Mouse (Mus musculus) ovary, postnatal 10 days (tissue): Measurements from ENCODE around the gene Cgn.

ENCODE experiments used
- DNase-seq: peaks from one replicate; pipeline ENCODE4 v3.0.0; 2022; ENCODE audit warnings: low spot score

Gene Cgn

GRCm38 (mm10) chr3:94786367-94786835, at the start of gene Cgn:
Gene Cgn, minus strand, starts transcription at chr3:94786492.
- DNase-seq: peak; percentile 77

DNA sequence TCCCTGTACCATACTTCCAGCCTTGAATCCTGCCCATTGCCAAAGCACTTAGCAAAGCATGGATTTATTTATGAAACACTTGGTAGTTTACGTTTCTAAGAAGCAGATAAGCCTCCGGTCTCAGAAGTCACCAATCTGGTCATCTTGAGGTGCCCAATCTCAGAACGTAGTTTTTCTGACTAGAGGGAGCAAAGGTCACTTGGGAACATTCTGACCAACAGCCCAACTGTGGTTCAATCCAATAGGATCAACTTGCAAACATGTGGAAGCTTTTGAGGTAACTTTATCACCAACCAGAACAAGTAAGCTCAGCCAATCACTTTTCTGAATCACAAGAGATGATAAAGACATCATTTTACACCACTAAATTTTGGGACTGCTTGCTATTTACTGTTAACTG, 49.1 kb upstream of the Cgn start:
- no peak for DNase-seq

DNA sequence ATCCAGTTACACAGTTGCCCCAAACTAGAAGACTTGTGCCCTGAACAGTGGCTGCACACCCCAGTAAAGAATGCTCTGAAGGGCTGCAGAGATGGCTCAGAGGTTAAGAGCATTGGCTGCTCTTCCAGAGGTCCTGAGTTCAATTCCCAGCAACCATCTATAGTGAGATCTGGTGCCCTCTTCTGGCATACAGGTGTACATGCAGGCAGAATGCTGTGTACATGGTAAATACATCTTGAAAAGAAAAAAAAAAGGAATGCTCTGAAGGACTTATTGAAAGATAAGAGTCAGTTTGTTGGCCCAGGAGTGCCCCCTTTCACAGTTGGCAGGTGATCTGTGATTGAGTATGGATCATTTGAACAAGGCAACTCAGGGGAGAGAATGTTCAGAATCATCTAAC, 47.1 kb upstream of the Cgn start:
- no peak for DNase-seq

DNA sequence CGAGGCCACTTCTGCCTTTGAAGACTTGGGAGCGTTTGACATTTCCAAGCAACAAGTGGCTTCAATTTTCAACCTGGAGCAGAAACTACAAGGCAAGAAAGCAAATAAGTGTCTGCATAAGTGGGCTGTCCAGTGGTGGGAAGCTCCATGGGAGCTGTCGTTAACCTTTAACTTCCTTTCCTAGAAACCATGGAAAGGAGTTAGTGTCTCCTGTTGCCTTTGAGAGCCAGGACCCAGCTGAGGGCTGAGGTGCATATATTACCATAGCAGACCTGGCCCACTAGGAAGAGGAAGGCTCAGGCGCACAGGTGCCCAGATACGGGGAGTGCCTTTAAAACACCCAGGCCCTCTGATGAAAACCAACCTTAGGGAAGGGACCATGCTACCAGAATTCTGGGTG, 46.4 kb upstream of the Cgn start:
- no peak for DNase-seq

GRCm38 (mm10) chr3:94832100-94832499, 45.8 kb upstream of the Cgn start:
- no peak for DNase-seq

GRCm38 (mm10) chr3:94824110-94824509, 37.8 kb upstream of the Cgn start:
- DNase-seq: no peak

DNA sequence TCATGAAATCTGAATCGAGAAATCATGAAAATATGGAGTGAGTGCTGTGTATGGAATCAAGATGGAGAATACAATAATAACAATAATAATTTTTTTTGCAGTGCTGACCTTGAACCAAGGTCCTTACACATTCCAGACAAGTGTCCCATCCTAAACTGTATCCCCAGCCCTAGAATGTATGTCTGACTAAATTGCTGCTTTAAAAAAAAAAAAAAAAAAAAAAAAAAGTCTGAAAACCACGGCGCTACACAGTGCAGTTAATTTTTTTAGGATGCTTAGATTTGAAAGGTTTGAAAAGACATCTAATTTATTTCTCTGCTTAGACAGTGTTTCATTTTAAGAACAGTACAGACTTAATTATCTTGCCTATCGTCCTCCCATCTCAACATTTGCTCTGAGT, 35.8 kb upstream of the Cgn start:
- no peak for DNase-seq

DNA sequence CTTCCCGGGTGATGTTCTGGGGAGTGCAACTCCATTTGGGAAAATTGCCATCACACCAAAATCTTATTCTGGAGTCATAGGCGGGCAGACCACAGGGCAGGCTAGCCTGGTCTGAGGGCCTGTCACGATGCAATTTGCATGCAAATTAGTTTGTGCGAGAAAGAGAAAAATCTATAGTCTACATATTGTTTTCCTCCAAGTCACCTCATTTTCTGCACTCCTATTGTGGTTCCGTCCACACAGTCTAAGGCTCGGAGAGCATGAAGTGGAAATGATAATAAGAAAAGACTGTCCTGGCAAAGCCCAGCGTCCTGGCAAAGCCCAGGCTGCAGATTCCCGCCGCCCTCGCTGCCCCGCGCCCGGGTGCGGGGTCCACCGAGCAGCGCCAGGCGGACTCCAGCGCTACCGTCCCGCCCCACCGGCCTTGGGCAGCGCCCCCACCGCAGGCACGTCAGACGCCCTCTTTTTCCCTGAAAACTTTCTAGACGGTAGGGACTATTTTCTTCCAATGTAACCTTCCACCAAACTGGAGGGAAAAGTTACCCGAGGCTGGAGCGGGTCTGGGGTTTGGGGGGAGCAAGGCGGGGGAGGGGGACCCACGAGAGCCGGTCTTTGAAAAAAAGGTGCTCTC, 34.8 kb upstream of the Cgn start:
- peak; percentile 24 for DNase-seq

- no peak for DNase-seq
These were observed 33.4 kb upstream of the Cgn start for GRCm38 (mm10) chr3:94819452-94820425.

- DNase-seq: no peak
These were observed 31.4 kb upstream of the Cgn start for GRCm38 (mm10) chr3:94817731-94818130.

- DNase-seq: no peak
These were observed 29.3 kb upstream of the Cgn start for GRCm38 (mm10) chr3:94815603-94816002.

GRCm38 (mm10) chr3:94814663-94815062, 28.4 kb upstream of the Cgn start:
- no peak for DNase-seq

DNA sequence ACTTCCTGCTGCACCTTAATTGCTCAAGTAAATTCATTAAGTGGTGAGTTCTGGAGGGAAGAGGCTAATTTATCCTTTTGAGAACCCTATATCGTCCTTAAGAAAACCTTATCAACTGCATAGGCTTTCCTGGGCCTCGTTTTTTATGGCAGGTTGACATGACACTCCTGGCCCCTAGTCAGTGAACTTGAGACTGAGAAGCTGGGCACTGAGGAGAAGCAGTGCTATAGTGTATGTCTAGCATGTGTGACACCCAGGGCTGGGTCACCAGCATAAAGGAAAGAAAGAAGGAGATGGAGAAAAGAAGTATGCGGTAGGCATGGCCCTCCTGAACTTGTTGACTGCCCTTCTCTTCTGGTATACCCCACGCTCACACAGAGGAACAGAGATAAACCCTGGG, 27.8 kb upstream of the Cgn start:
- no peak for DNase-seq

DNA sequence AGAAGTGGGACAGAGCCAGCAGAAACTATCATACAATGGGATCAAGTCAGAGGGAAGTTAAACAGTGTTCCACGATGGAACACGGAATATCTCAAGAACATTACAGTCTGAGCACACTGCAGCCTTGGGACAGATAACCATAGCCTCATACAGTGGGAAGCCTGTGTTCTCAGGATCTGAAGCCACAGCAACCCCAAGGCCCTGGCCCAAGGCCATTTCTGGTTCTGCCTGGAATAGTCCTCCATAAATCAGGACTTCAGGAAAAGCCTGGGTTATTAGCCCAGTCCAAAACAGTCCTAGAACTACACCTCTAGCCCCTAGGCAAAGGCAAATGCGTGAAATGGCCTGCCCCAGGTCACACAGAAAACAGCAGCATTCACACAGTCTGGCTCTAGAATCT, 27.4 kb upstream of the Cgn start:
- no peak for DNase-seq

GRCm38 (mm10) chr3:94811628-94812027, 25.3 kb upstream of the Cgn start:
- no peak for DNase-seq

DNA sequence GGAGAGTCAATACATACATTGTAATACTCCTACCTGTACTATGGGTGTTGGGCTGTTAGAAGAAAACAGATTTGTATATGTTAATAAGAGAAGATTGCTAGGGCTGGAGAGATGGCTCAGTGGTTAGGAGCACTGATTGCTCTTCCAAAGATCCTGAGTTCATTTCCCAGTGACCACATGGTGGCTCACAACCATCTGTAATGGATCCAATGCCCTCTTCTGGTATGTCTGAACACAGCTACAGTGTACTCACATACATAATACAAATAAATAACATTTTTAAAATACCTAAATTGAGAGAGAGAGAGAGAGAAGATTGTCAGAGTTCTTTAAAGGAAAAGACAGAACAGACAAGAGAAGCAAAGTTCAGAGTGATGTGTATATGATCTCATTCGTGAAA, 22.0 kb upstream of the Cgn start:
- DNase-seq: no peak

DNA sequence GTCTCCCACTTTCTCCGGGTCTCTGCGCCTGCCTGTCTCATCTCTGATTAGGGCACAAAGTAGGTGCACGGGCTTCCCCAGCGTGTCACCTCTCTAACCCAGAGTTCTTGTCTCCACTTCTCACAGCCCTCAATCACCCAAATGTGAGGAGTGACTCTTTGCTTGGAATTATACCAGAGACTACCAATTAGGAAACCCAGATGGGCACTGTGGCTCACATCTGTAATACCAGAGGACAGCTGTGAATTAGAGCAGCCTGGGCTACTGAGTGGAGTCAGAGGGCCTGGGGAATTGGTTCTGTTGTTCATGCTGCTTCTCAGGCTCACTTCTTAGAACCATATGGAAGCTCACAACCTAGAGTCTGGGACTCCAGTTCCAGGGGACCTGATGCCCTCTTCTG, 18.7 kb upstream of the Cgn start:
- no peak for DNase-seq

DNA sequence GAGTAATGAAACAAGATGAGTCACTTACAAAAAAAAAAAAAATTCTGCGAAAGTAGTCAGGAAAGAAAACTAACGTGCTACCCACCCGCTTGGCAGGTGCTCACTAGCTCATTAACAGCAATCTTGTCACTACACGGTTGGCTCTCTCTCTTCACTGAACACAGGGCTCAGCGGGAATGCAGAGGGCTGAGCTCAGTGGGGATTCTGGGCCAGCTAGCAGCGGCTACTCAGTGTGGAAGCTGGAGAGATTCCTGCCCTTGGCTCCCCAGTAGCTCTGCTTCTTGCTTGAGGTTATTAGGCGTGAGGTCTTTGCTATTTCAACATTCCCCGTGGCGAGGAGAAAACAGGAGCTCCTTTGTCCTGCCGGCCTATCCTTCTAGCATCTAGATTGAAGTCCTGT, 17.9 kb upstream of the Cgn start:
- DNase-seq: no peak

DNA sequence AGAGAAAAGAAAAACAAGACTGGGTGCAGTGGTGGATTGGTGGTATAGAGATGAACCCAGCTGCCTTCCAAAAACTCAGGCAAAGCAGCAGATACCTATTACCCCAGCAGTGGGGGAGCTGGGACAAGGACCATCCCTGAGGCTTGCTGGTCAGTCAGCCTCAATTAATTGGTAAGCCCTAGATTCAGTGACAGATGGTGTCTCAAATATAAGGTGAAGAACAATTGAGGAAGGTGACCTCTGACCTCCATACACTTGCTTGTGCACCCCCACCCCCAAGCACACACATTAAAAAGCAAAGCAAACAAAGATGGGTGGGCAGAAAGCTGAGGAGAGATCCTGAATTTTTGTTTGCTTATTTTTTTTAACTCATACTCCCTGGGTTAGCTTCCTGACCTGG, 9.9 kb upstream of the Cgn start:
- no peak for DNase-seq

DNA sequence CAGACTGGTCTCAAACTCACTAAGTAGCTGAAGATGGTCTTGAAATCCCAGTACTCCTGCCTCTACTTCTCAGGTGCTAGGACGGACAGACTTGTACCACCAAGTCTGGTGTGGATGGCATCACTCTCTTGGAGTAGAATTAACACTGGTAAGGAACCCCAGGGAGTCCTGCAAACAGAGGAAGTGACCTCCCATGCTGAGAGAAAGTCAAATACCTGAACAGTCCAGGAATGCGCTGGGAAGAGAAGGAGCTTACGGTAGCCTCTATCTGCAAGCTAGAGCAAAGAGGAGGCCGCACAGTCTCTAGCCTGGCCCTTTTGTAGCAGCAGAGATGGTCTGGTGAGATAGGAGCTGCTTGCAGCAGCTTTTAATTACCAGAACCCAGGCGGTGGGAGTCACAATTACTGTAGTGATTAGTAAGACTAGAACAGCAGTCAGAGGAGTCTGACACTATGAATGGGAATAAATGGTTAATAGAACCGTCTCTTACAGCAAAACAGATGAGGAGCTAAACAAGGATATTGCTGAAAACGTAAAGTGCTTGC, 9.4 kb upstream of the Cgn start:
- DNase-seq: no peak

GRCm38 (mm10) chr3:94794359-94794758, 8.1 kb upstream of the Cgn start:
- DNase-seq: no peak

DNA sequence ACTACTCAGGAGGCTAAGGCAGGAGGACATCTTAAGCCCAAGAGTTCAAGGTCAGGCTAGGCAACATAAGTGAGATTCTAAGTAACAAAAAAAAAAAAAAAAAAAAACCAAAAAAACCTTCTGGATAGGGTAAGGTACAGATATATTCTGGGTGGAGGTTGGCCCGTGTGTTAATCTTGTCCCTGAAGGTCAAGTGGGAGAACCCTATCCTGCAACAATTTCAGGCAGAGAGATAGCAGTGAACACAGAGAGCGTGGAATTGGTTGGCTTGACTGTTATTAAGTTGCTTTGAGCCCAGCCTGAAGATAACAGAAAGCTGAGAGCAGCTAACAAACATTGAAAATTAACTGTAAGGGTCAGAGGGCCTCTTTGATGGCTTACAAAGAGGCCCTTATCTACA, 7.4 kb upstream of the Cgn start:
- no peak for DNase-seq

DNA sequence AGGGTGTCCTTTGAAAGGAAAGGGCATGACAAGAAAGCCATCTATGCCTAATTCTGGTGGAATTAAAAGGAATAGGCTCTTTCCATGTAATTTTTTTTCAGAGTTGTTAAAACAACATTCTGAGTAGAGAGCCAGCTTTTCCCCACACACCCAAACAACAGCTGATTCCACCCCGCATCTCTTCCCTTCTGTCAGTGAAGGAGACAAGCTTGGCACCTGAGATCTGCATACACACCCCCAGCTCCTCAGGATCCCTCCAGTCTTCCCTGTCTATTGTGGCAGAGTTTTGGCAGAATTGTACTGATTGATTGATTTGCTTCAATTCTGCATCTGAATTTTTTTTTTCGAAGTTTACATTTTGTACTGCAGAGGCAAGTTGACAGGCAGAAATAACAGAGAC, 6.0 kb upstream of the Cgn start:
- DNase-seq: no peak
